Comparison of ENCODE assay signal across 30 mouse cellular contexts in genomic region chr8:125097140-125097539, GRCm38 (mm10). TPM values are rescaled to one million over a fixed set of nuclear protein-coding genes. Genes with fewer than 3 reads are reported as not detected.
"Had no signal": no experiment of that assay in that cellular context is flagged by ENCODE, and none has a peak within 500 bp of the region (broad histone marks: within the 10 kb centered on the region; RNA-seq: fewer than 3 reads in every experiment).

No protein-coding gene starts in this region.

- H3K9me3 ChIP-seq: limb, embryonic 10.5 days; limb, embryonic 12.5 days; limb, embryonic 13.5 days; limb, embryonic 15.5 days; liver, embryonic 12.5 days; liver, embryonic 13.5 days; liver, embryonic 15.5 days; lung, embryonic 15.5 days; midbrain, embryonic 10.5 days; midbrain, embryonic 12.5 days; midbrain, embryonic 13.5 days; midbrain, embryonic 15.5 days had no signal

- H3K27me3 ChIP-seq: limb, embryonic 12.5 days; limb, embryonic 15.5 days; liver, embryonic 12.5 days; liver, embryonic 13.5 days; liver, embryonic 15.5 days; lung, embryonic 15.5 days; midbrain, embryonic 13.5 days; midbrain, embryonic 15.5 days had no signal

- H3K36me3 ChIP-seq: limb, embryonic 10.5 days; limb, embryonic 12.5 days; limb, embryonic 13.5 days; limb, embryonic 15.5 days; liver, embryonic 12.5 days; liver, embryonic 13.5 days; liver, embryonic 15.5 days; lung, embryonic 15.5 days; midbrain, embryonic 10.5 days; midbrain, embryonic 12.5 days; midbrain, embryonic 13.5 days; midbrain, embryonic 15.5 days had no signal

- H3K27ac ChIP-seq: limb, embryonic 10.5 days; limb, embryonic 12.5 days; limb, embryonic 13.5 days; limb, embryonic 15.5 days; liver, embryonic 12.5 days; liver, embryonic 13.5 days; liver, embryonic 14.5 days; liver, embryonic 15.5 days; lung, embryonic 15.5 days; macrophage; midbrain, embryonic 10.5 days; midbrain, embryonic 12.5 days; midbrain, embryonic 13.5 days; midbrain, embryonic 15.5 days had no signal

- DNase-seq: left cerebral cortex, postnatal 4 days; liver; liver, embryonic 13.5 days; liver, postnatal 0 days; lung, adult 18-20 months; lung, adult 2 months; lung, embryonic 14.5 days; lung, postnatal 10 days; lung, postnatal 14 days; lung, postnatal 36 days; lung, postnatal 4 days; midbrain, embryonic 14.5 days had no signal

- H3K4me3 ChIP-seq: limb, embryonic 10.5 days; limb, embryonic 12.5 days; limb, embryonic 13.5 days; limb, embryonic 15.5 days; liver, embryonic 12.5 days; liver, embryonic 13.5 days; liver, embryonic 15.5 days; lung, embryonic 15.5 days; megakaryocyte, embryonic 14.5 days; midbrain, embryonic 10.5 days; midbrain, embryonic 12.5 days; midbrain, embryonic 13.5 days; midbrain, embryonic 15.5 days; myocyte had no signal

- H3K9ac ChIP-seq: limb, embryonic 12.5 days; limb, embryonic 13.5 days; limb, embryonic 15.5 days; liver, embryonic 12.5 days; liver, embryonic 13.5 days; liver, embryonic 14.5 days; liver, embryonic 15.5 days; liver, postnatal 0 days; lung, embryonic 14.5 days; lung, embryonic 15.5 days; midbrain, embryonic 12.5 days; midbrain, embryonic 13.5 days; midbrain, embryonic 15.5 days had no signal

- H3K4me2 ChIP-seq: limb, embryonic 12.5 days; limb, embryonic 13.5 days; limb, embryonic 15.5 days; liver, embryonic 11.5 days; liver, embryonic 12.5 days; liver, embryonic 13.5 days; liver, embryonic 15.5 days; lung, embryonic 14.5 days; lung, embryonic 15.5 days; midbrain, embryonic 11.5 days; midbrain, embryonic 12.5 days; midbrain, embryonic 13.5 days; midbrain, embryonic 15.5 days had no signal

- H3K4me1 ChIP-seq: limb, embryonic 13.5 days; liver, embryonic 12.5 days; liver, embryonic 13.5 days; liver, embryonic 15.5 days; megakaryocyte, embryonic 14.5 days; midbrain, embryonic 10.5 days; midbrain, embryonic 12.5 days; midbrain, embryonic 15.5 days had no signal

RNA-seq across cellular contexts. Expression of gene Disc1, which starts 43.1 kb away (rescaled TPM):
- total RNA-seq: megakaryocyte-erythroid progenitor cell, adult 5-6 weeks had no signal
